Mouse (Mus musculus) ovary, postnatal 14 days (tissue): ENCODE measurements around the gene Cit.

Experiments
- DNase-seq: peaks from one replicate; pipeline ENCODE4 v3.0.0; 2022; ENCODE audit warnings: low spot score

The Cit gene

GRCm38 (mm10) chr5:115971236-115971635 is 126.2 kb downstream of the Cit start:
- DNase-seq: no peak

DNA sequence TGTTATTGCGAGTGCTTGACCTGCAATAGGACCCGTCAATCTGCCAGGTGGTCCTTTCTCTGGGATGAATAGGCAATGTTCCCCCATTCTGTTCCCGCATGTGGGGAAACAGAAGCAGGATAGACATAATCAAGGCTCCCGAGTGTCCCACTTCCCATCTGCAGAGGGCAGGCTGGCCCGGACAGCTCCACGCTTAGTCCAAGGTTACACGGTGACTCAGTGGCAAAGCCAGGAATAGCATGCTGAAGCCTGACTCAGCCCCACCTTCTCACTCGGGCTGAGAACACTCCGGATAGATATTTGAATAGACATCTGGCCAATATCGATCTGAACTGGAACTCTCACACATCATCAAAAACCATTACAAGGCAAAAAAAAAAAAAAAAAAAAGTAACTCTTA is 130.6 kb downstream of the Cit start:
- no peak for DNase-seq

DNA sequence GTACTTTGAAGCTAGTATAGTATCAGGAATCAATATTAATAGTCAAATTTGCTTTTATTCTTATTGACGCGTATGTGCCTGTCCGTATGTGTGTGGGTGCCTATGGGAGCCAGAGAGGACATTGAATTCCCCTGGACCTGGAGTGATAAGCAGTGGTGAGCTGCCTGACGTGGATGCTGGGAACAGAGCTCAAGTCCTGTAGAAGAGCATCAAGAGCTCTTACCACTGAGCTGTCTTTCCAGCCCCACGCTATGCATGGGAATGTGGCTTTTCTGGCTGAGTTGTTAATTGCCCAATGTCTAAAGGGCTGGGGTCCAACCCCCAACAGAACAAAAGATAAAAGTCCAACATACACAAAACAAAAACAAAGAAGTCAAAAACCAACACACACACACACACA is 131.4 kb downstream of the Cit start:
- no peak for DNase-seq

DNA sequence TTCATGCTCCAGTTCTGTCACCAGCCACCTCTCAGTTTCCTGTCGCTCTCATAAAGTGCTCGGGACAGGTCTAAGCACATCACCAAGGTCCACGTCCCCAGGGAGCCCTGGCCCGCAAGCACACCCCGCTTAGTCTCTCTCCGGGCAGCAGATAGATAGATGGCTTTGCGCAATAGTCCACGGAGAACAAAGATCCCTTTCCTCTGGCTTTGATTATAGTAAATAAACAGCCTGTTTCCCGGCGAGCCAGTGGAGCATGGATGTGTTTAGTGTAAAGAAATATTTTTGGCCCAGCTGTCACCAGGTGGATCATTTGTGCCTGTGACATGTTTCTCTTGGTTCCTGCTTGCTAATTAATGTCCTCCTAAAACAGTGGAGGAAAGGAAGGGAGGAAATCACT is 132.2 kb downstream of the Cit start:
- no peak for DNase-seq

- no peak for DNase-seq
Measured at GRCm38 (mm10) chr5:115977757-115978156, 132.7 kb downstream of the Cit start.

GRCm38 (mm10) chr5:115978255-115978654 is 133.2 kb downstream of the Cit start:
- DNase-seq: no peak

DNA sequence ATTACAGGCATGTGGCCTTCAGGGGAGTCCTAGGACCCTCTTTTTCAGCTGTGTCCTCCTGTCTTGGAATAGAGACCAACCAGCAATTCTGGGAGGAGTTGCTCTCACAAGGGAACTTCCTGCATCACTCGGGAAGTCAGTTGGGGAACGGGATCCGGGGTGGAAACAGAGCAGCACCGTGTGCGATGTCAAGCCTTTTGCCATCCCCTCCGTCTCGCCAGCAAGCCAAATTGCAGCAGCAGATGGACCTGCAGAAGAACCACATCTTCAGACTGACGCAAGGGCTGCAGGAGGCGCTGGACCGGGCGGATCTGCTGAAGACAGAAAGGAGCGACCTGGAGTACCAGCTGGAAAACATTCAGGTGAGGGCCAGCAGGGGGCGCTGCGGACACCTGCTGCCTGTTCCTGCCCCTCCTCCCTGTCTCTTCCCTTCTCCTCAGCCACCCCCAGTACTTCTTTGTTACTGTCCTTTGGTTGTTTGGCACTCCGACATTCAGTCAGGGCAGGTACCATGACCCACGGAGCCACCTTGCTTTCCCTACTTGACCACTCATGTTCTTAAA is 134.1 kb downstream of the Cit start:
- no peak for DNase-seq

GRCm38 (mm10) chr5:115980537-115980936 is 135.5 kb downstream of the Cit start:
- no peak for DNase-seq

DNA sequence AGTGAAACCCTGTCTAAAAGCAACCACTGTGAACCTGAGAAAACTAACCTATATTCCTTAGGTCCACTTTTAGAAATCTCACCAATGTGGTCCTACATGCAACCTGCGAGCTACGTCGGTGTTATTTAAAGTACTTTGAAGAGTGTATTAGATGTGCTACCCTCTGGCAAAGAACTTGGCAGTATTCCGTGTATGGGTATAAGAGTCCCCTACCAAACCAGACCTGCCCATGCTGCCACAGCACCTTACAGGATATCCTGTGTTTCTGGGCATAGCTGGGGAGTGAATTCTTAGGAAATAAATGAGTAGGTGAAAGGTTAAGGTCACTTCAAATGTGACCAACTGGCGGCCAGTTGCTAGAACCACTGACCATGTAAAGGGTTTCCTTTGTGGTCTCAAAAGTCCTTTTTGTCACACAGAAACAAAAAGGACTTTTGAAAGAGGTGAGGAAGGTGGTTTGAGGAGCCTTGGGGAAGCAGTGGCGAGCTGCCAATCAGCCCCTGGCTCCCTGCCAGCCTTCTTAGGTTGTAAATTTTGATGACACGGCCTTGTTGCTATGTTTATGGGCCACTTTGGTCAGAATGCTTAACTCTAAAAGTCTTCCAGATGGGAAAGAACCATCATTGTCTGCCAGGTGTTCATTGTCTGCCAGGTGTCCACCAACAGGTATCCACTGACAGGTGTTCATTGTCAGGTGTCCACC is 137.7 kb downstream of the Cit start:
- DNase-seq: peak; percentile 25

DNA sequence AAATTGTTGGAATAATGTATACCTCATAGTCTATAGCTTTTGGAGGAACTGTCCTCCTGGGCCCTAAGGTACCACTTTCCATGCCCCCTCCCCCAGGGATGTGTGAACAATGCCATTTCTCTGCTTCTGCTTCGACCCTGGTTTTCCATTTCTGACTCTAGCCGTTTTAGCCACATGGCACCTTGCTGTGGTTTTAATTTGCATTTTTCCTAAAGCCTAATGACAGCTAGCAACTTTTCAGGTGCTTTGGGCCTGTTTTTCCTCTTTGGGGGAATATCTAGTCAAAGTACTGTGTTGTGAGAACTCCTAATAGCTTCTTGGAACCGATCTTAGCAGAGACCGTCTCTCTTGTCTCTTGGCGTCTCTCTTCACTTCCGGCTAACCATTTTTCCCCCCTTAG is 139.3 kb downstream of the Cit start:
- no peak for DNase-seq

DNA sequence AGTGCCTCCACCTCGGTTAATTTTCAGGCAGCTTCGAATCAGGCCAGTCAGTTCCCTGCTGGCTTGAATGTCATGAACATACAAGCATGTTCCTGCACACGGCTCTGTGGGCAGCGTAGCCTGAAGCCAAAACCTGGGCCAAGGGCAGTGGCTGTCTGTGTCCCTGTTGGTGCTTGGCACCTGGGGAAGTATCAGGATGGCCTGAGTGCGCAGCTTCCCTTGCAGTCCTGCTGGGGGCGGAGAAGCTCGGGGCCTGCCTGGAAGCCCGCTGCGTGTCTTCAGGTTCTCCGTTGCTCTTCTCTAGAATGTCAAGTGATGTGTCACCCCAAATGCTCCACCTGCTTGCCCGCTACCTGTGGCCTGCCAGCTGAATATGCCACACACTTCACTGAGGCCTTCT is 140.0 kb downstream of the Cit start:
- no peak for DNase-seq

GRCm38 (mm10) chr5:115987284-115987683 is 142.2 kb downstream of the Cit start:
- DNase-seq: no peak

DNA sequence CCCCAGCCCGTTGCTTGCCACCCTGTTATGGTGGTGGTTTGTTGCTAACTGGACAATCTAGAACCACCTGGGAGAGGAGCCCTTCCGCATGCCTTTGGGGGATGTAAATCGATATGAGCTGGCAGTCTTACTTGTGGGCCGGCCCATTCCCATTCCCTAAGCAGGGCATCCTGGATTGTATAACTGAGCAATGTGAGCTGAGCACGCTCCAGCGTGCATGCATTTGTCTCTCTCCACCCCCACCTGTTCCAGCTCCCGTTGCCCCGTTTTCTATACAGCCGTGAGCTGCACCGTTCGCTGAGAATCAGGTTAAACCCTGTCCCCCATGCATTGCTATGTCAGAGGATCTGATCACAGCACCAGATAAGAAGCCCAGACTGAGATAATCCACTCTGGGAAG is 146.6 kb downstream of the Cit start:
- no peak for DNase-seq

GRCm38 (mm10) chr5:115994101-115994500 is 149.0 kb downstream of the Cit start:
- DNase-seq: no peak

DNA sequence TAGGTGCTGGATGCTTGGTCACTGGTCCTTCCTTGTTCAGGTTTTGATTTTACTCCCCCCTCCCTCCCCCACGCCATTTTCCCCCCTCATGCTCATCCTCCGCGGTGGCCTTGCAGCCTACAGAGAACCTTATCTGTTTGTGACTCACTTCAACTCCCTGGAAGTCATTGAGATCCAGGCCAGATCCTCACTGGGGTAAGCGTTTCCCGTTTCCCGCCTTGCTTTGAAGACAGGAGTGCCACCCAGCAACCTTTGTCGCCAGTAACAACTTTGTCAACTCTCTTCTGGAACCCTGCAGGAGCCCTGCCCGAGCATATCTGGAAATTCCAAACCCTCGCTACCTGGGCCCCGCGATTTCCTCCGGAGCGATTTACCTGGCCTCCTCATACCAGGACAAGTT is 152.3 kb downstream of the Cit start:
- no peak for DNase-seq

- no peak for DNase-seq
Measured at GRCm38 (mm10) chr5:116003154-116003553, 158.1 kb downstream of the Cit start.

- no peak for DNase-seq
Measured at GRCm38 (mm10) chr5:116003825-116004224, 158.7 kb downstream of the Cit start.

DNA sequence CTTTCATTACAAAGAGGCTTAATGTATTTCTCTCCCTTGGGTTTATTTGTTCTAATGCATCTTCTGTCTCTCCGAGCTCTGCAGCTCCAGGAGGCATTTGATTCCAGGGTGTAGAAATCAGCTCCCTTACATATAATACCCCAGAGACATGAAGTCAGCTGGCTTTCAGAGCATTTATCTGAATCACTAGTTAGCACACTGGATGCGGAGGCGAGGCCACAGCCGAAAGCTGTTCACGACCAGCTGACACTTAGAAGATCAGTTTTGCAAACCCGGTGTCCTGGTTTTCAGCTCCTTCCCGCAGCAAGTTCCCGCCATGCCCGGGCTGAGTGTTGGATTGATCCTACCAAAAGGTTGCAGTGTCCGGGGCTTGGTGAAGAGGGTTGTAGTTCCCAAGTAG is 159.2 kb downstream of the Cit start:
- DNase-seq: no peak

GRCm38 (mm10) chr5:116006324-116007099 is 161.4 kb downstream of the Cit start:
- DNase-seq: no peak

DNA sequence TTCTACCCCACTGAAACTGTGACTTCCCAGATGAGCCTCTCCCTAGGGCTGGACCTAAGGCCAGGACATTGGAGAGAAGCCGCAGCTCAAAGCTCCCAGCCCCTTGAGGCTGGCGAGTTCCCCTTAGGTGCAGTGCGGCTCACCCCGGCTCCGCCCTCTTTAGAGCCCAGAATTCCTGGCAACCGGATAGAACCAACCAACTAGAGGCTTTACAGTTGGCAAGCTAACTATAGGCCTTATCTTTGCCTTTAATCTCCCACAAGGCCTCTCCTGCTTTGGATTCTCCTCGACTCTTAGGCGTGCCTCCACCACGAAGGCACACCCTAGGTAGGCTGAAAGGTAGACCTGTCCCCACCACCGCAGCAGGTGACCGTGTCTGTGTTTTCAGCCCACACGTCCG is 162.6 kb downstream of the Cit start:
- no peak for DNase-seq

DNA sequence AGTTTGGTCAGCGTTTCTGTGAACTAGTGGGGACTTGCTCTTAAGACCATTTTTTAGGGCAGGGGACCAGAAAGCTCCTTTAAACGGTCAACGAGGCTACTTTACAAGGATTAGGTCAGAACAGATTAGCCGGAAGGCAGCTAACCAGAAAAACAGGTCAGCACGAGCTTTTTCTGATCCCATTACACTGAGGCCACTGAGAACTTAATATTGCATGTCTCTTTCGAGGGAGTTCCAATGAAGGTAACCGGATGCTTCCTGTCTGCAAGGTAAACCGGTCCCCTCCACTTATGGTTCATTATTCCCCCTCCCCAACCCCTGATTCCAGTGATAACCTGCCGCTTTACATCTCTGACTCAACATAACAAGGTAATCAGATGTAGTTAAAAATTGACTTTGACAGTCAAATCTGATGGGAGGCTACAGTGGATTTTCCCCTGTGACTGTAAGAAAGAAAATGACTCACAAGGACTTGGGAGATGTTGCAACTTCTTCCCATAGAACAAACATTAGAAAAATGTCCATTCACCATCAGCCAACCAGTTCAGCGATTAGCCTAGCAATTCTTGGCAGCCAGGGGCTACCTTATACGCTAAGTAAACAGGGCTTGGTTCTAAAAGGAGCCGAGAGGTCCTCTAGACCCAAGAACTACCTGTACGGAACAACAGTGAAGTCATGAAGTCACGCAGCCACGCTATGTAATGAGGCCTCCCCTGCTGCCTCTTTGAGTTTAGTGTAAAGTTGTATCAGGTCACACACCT is 164.2 kb downstream of the Cit start:
- no peak for DNase-seq

- no peak for DNase-seq
Measured at GRCm38 (mm10) chr5:116009884-116010627, 165.0 kb downstream of the Cit start.
